In genomic region chr1:191172487-191172886, GRCm38 (mm10) we compare ENCODE assay signal across 10 mouse cellular contexts. TPM values are rescaled to one million over a fixed set of nuclear protein-coding genes. Genes with fewer than 3 reads are reported as not detected.
A peak's percentile ranks its signal among the peaks of the same experiment; 100 is the strongest.
DNase-seq lines count a peak whose midpoint lies in the region; ATAC-seq and TF ChIP-seq lines count a peak whose summit lies in the region.
"Had no signal": no experiment of that assay in that cellular context is flagged by ENCODE, and none has a peak within 500 bp of the region (broad histone marks: within the 10 kb centered on the region; RNA-seq: fewer than 3 reads in every experiment).

No protein-coding gene starts in this region.

- no peak overlapping the region for H3K27ac ChIP-seq in lung, postnatal 0 days (ENCODE audit: low read length)
- H3K27ac ChIP-seq in olfactory bulb, adult 2 months (ENCODE audit: insufficient read depth, low read depth, low read length), result no peak overlapping the region

- H3K4me3 ChIP-seq in lung, postnatal 0 days (ENCODE audit: low read depth, low read length), result no peak overlapping the region
- no peak overlapping the region for H3K4me3 ChIP-seq in olfactory bulb, adult 2 months (ENCODE audit: insufficient read depth, low read depth, low read length)
- H3K4me3 ChIP-seq: erythroblast, embryonic 14.5 days had no signal

- DNase-seq in cerebellum, postnatal 14 days, result peak; percentile 26 to 33
- DNase-seq in lung, postnatal 0 days (ENCODE audit: low spot score), result peak; percentile 56
- DNase-seq in lung, adult 18-20 months, result no peak
- no peak for DNase-seq in thymus, postnatal 25 days
- no peak for DNase-seq in cerebellum, postnatal 36 days

- no peak overlapping the region for H3K9ac ChIP-seq in lung, postnatal 0 days (replicated peaks; ENCODE audit: low read depth)

- no peak overlapping the region for H3K4me2 ChIP-seq in lung, postnatal 0 days (replicated peaks; ENCODE audit: low read depth, low read length)

- no peak for TF ChIP-seq POLR2A in olfactory bulb, adult 2 months (IDR thresholded peaks at IDR 0.05; ENCODE audit: insufficient read depth, low read depth, low read length)

- ATAC-seq in cerebellum, adult (ENCODE audit: insufficient number of reproducible peaks, low FRiP score, low TSS enrichment), result no peak
- ATAC-seq in lung, postnatal 0 days, result no peak
- ATAC-seq in granulocyte monocyte progenitor cell, adult 5-6 weeks (replicated peaks; ENCODE audit: poor library complexity, severe bottlenecking), result peak; percentile 64

- TF ChIP-seq EP300 in lung, postnatal 0 days (IDR thresholded peaks at IDR 0.05), result no peak

- no peaks in the 10 kb centered on the region for H3K36me3 ChIP-seq in lung, postnatal 0 days (ENCODE audit: insufficient read depth, low read length)

- peak; percentile 71 for TF ChIP-seq CTCF in lung, postnatal 0 days (IDR thresholded peaks at IDR 0.05)
- TF ChIP-seq CTCF in olfactory bulb, adult 2 months (IDR thresholded peaks at IDR 0.05; ENCODE audit: insufficient read depth, low read depth, low read length), result peak; percentile 32; the same call in 1 of the 2 replicates

- H3K4me1 ChIP-seq in lung, postnatal 0 days (ENCODE audit: insufficient read depth, low read depth, low read length), result no peaks in the 10 kb centered on the region
- no peaks in the 10 kb centered on the region for H3K4me1 ChIP-seq in olfactory bulb, adult 2 months (ENCODE audit: control insufficient read depth, insufficient read depth, low read length)

- no peaks in the 10 kb centered on the region for H3K9me3 ChIP-seq in lung, postnatal 0 days (ENCODE audit: low read length)

- WGBS in lung, postnatal 0 days, result 9% methylated on average over 6 of the region's 6 CpGs
- 13% methylated on average over 6 of the region's 6 CpGs for WGBS in olfactory bulb, adult 2 months

- H3K27me3 ChIP-seq in lung, postnatal 0 days (replicated peaks; ENCODE audit: insufficient read depth, low read length), result no peaks in the 10 kb centered on the region

RNA-seq across cellular contexts. Expression of gene Fam71a, which starts 7.9 kb away (rescaled TPM):
- polyA plus RNA-seq in lung, postnatal 0 days (2015; fragmentation: Nextera tagmentation; extraction: Ambion mirVana), result not detected in 2 replicates
- not detected in 2 replicates for total RNA-seq in granulocyte monocyte progenitor cell, adult 5-6 weeks (2014; fragmentation: Nextera tagmentation)
- total RNA-seq in granulocyte monocyte progenitor cell, adult 5-6 weeks (2017), result 0.17 and 1.1 TPM in 2 replicates
- polyA plus RNA-seq in olfactory bulb, adult 2 months (2012; ENCODE audit: insufficient read depth, insufficient read length, low replicate concordance, missing spikeins), result not detected in 2 replicates
- total RNA-seq: left cerebral cortex, postnatal 10 days had no signal
- polyA plus RNA-seq: erythroblast, embryonic 14.5 days had no signal

RNA-seq across cellular contexts. Expression of gene Atf3, which starts 45.4 kb away (rescaled TPM):
- 8.2 and 8.3 TPM in 2 replicates for polyA plus RNA-seq in lung, postnatal 0 days (2015; fragmentation: Nextera tagmentation; extraction: Ambion mirVana)
- total RNA-seq in granulocyte monocyte progenitor cell, adult 5-6 weeks (2014; fragmentation: Nextera tagmentation), result not detected in 2 replicates
- total RNA-seq in granulocyte monocyte progenitor cell, adult 5-6 weeks (2017), result 8.7 and 12.8 TPM in 2 replicates
- not detected in 2 replicates for polyA plus RNA-seq in olfactory bulb, adult 2 months (2012; ENCODE audit: insufficient read depth, insufficient read length, low replicate concordance, missing spikeins)

Comparison
In these comparisons a context has a peak if more than half of its experiments do, and no peak if none do; other contexts are left out.
1. DNase-seq: peak in cerebellum, postnatal 14 days (2 of 2) and lung, postnatal 0 days (single experiment); none in lung, adult 18-20 months (0 of 2), thymus, postnatal 25 days (single experiment) and cerebellum, postnatal 36 days (0 of 2).